Mouse (Mus musculus) kidney, embryonic 15.5 days (tissue): Measurements from ENCODE around the gene Srl. TPM values are rescaled to one million over a fixed set of nuclear protein-coding genes. Genes with fewer than 3 reads are reported as not detected.
A peak's percentile ranks its signal among the peaks of the same experiment; 100 is the strongest.
"Not testable (repeated sequence)": the region's sequence is repeated elsewhere in the genome, so short reads cannot be mapped to it uniquely, and the experiment has no call there.

Experiments used
- ATAC-seq: fragments of 200-750 bp; cut with Nextera tagmentation; replicated peaks from 2 replicates; pipeline ENCODE4 v1.8.0; 2017; ENCODE audit warnings: moderate TSS enrichment; ENCODE audit not compliant: low FRiP score
- H3K27ac ChIP-seq: fragments of 300-500 bp; sonication (generic); 2 replicates; pipeline ENCODE4 v1.5.1; 2015; ENCODE audit warnings: mild to moderate bottlenecking, inconsistent platforms
- H3K27me3 ChIP-seq: fragments of 300-500 bp; sonication (generic); 2 replicates; pipeline ENCODE4 v1.6.1; 2015; ENCODE audit warnings: inconsistent platforms
- H3K36me3 ChIP-seq: fragments of 300-500 bp; sonication (generic); 2 replicates; pipeline ENCODE4 v1.6.1; 2015; ENCODE audit warnings: inconsistent platforms
- H3K4me1 ChIP-seq: fragments of 300-500 bp; sonication (generic); 2 replicates; pipeline ENCODE4 v1.6.1; 2015; ENCODE audit warnings: inconsistent platforms
- H3K4me2 ChIP-seq: fragments of 300-500 bp; sonication (generic); 2 replicates; pipeline ENCODE4 v1.6.1; 2015; ENCODE audit warnings: moderate library complexity, mild to moderate bottlenecking, inconsistent platforms
- H3K4me3 ChIP-seq: fragments of 300-500 bp; sonication (generic); replicated peaks from 2 replicates; pipeline ENCODE4 v1.5.1; 2015; ENCODE audit warnings: mild to moderate bottlenecking, inconsistent platforms
- H3K9ac ChIP-seq: fragments of 300-500 bp; sonication (generic); 2 replicates; pipeline ENCODE4 v1.6.1; 2015; ENCODE audit warnings: mild to moderate bottlenecking, inconsistent platforms
- H3K9me3 ChIP-seq: fragments of 300-500 bp; sonication (generic); replicated peaks from 2 replicates; pipeline ENCODE4 v1.6.1; 2016; ENCODE audit warnings: inconsistent platforms
- whole genome bisulfite sequencing: fragments of 180-500 bp; shearing (Covaris S2); methylation state at CpG from one replicate; pipeline ENCODE4 v1.1.7; 2015; ENCODE audit warnings: mixed read lengths; 5-methylcytosine and 5-hydroxymethylcytosine counted together
- polyA plus RNA-seq: library from polyadenylated mRNA; unstranded; fragments of >200 nt; fragmentation: Nextera tagmentation; extraction: Ambion mirVana; gene quantifications from 2 replicates; pipeline ENCODE4 v1.2.1, GENCODE M21; 2015

Srl gene
- 19.2 and 23.8 TPM in 2 replicates for polyA plus RNA-seq

DNA sequence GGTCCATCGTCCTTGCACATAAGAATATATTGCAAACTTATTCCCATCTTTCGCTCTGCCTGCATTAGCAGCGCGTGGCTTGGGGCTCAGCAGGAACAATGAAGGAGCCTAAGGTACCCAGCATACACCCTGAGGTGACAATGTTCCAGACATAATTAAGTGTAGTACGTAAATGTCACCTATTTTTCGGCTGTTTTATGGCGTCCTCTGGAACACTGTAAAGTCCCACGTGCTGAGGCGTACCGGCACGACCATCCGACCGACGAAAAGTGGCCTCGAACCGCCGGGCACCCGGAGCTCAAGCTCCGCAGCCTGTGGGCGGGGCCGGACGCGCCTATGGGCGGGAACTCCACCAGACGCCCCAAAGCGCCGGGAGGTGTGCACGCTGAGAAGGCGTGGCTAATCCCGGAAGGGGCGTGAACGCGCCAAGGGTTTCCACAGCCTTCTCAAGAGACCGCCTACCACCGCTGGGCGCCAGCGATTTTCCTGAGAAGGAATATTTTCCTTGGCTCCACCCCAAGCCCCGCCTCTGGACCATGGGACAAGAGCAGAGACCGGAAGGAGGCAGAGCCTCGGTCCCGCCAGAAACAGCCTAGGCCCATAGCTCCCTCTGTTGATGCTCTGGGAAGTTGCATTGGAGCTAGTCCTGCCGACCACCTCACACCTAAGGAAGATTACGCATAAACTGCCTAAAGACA lies at the start of gene Srl:
Gene Srl, minus strand, starts transcription at position 316 of the 698 bp plus-strand sequence.
- Histone ChIP-seq H3K4me1 (peaks cover 12% of the 10 kb centered on the region; the same call in 1 of the 2 replicates), H3K36me3 (peaks cover 24% of the 10 kb centered on the region), H3K4me2 (peak within 1 kb of the TSS; percentile 64), H3K27me3 (no peaks in the 10 kb centered on the region), H3K9me3 (no peaks in the 10 kb centered on the region; the same call in 1 of the 2 replicates), H3K27ac (peak within 1 kb of the TSS; percentile 55), H3K4me3 (peak within 1 kb of the TSS; percentile 51), H3K9ac (peak within 1 kb of the TSS; percentile 41)
- WGBS: under 1% methylated on average over 43 of the region's 43 CpGs
- ATAC-seq: peak; percentile 97

DNA sequence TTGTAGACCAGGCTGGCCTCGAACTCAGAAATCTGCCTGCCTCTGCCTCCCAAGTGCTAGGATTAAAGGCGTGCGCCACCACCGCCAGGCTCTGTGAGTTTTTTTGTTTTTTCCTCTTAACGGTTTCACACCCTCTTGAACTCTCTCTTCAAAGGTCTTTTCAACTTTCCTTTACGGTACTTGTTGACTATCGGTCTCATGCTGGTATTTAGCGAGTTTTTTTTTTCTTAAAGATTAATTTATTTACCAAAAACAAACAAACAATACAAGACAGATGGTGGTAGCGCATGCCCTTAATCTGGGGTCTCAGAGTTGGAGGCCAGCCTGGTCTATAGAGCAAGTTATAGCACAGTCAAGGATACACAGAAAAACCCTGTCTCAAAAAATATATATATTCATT lies 48.6 kb upstream of the Srl start:
- Histone ChIP-seq H3K4me1 (peaks cover 49% of the 10 kb centered on the region), H3K9ac (no peak overlapping the region), H3K4me3 (no peak overlapping the region), H3K36me3 (peaks cover 18% of the 10 kb centered on the region), H3K27ac (no peak overlapping the region), H3K9me3 (no peaks in the 10 kb centered on the region), H3K27me3 (no peaks in the 10 kb centered on the region), H3K4me2 (no peak overlapping the region)
- ATAC-seq: no peak
- WGBS: 94% methylated on average over 9 of the region's 9 CpGs

DNA sequence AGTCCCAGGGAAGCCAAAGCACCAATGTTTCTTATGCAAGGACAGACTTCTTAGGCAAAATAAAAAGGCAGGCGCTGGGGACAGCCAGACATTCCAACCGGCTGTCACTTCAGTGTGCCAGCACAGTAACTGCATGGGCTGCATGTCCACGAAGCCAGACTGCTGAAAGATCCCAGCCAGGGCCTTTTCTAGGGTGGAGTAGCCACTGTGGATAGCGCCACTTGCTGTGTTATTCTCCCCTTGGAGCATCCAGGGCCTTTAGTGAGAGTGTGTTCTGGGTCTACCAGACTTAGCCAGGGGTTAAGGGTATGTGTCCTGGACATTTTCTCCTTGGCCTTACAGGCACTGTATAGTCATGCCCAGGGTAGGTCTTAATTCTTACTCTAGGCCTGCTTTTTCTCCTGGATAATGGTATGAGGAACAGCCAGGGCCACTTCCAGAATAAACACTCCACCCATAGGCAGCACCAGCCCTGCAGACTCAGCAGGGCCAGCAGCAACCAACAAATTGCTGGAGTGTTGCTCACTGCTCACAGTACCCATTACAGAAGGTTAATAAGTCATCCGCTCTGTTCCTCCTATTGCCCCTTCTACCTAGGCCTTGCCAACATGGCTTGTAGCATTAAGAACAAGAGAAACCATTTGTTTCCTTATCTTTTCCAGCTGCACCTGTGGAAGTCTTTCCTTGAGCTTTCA lies 46.0 kb upstream of the Srl start:
- Histone ChIP-seq H3K9me3 (no peaks in the 10 kb centered on the region), H3K4me1 (peaks cover 38% of the 10 kb centered on the region), H3K9ac (peak overlapping the region; percentile 5; the same call in 1 of the 2 replicates), H3K4me3 (peak overlapping the region; percentile 46; the same call in 1 of the 2 replicates), H3K27ac (peak overlapping the region; percentile 89), H3K36me3 (peaks cover 18% of the 10 kb centered on the region), H3K27me3 (no peaks in the 10 kb centered on the region), H3K4me2 (peak overlapping the region; percentile 70)
- ATAC-seq: 0 out of 2 replicates have a peak, but pooled peaks have one; percentile 13
- WGBS: 54% methylated on average over 5 of the region's 5 CpGs

- H3K27ac ChIP-seq: peak overlapping the region; percentile 89
- H3K9ac ChIP-seq: peak overlapping the region; percentile 50
- H3K4me1 ChIP-seq: peaks cover 28% of the 10 kb centered on the region
- peak; percentile 98 for ATAC-seq
- WGBS: under 1% methylated on average over 43 of the region's 43 CpGs
- H3K4me2 ChIP-seq: peak overlapping the region; percentile 70
- no peaks in the 10 kb centered on the region for H3K9me3 ChIP-seq
- H3K36me3 ChIP-seq: peaks cover 18% of the 10 kb centered on the region
- no peaks in the 10 kb centered on the region for H3K27me3 ChIP-seq
- H3K4me3 ChIP-seq: peak overlapping the region; percentile 46
These were observed 45.0 kb upstream of the Srl start for GRCm38 (mm10) chr16:4586531-4587123.

DNA sequence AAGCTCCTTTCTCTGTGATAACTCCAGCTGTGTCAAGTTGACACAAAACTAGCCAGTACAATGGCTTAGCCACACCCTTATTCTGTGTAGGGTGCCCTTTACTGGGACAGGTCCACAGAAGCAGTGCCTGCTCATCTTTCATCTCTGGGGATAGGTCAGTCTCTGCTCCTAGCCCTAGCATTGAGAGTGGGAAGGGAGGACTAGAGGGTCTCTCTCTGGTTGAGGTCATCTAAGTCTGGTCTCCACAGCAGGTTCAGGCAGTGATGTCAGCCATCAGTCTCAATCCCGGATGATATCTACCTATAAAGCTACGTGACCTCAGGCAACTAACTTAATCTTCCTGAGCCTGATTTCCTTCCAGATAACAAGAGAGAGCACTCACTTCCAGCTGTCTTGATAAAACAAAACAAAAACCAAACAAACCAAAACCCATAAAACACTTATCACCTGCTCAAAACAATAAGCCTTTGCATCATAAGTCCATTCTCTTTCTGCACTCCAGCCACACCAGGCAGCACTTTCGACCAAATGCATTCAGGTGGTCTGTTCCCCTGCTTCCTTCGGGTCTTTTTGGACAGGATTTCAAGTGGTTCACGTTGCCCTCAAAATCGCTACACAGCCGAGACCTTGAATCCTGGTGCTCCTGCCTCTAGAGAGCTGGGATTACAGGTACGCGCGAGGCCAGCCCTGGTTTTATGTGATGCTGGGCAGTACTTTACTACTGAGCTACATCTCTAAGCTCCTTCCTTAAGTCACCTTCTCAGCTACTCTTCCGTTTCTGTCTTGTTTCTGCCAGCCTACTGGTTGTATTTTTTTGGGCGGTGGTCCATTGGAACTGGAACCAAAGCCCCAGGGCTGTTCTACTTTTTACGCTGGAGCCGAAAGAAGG lies 44.3 kb upstream of the Srl start:
- Histone ChIP-seq H3K4me3 (peak overlapping the region; percentile 46), H3K9ac (peak overlapping the region; percentile 50), H3K4me1 (peaks cover 27% of the 10 kb centered on the region), H3K9me3 (no peaks in the 10 kb centered on the region), H3K4me2 (peak overlapping the region; percentile 70), H3K27me3 (no peaks in the 10 kb centered on the region), H3K27ac (peak overlapping the region; percentile 89), H3K36me3 (peaks cover 16% of the 10 kb centered on the region)
- 5% methylated on average over 14 of the region's 14 CpGs for WGBS
- peak; percentile 50 for ATAC-seq

DNA sequence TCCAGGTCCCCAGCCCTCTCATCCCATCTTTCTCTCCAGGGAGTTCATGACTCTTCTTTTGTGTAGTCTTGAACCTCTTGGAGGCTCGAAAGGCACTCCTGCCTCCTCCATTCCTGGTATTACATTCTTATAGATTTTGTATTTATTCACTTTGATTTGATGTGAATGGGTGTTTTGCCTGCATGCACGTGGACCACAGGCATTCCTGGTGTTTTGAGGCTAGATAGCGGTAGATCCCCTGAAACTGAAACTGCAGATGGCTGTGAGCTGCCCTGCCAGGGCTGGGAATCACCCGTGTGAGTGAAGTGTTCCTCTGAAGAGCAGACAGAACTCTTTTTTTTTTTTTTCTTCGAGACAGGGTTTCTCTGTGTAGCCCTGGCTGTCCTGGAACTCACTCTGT lies 42.8 kb upstream of the Srl start:
- WGBS: 82% methylated on average over 5 of the region's 5 CpGs
- H3K9ac ChIP-seq: no peak overlapping the region
- H3K4me1 ChIP-seq: peaks cover 27% of the 10 kb centered on the region
- ATAC-seq: no peak
- H3K27me3 ChIP-seq: no peaks in the 10 kb centered on the region
- no peaks in the 10 kb centered on the region for H3K9me3 ChIP-seq
- H3K27ac ChIP-seq: no peak overlapping the region
- peaks cover 2% of the 10 kb centered on the region; the same call in 1 of the 2 replicates for H3K36me3 ChIP-seq
- no peak overlapping the region for H3K4me2 ChIP-seq
- H3K4me3 ChIP-seq: no peak overlapping the region

DNA sequence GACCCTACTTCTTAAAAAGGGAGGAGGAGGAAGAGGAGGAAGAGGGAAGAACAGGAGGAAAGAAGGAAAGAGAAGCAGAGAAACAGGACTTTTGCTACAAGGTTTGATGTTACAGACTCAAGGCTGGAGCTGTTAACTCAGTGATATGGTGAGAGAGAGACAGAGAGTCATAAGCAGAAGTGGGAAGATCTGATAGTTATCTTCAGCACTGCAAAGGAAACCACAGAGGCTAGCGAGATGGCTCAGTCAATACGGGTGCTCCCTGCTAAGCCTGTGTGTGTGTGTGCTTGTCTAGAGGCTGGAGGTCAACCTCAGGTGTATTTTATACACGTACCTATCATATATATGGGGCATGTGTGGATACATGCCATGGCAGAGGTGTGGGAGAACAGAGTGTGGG lies 42.2 kb upstream of the Srl start:
- no peaks in the 10 kb centered on the region for H3K27me3 ChIP-seq
- no peak for ATAC-seq
- no peak overlapping the region for H3K4me2 ChIP-seq
- H3K9ac ChIP-seq: no peak overlapping the region
- H3K4me3 ChIP-seq: no peak overlapping the region
- no peaks in the 10 kb centered on the region for H3K36me3 ChIP-seq
- H3K4me1 ChIP-seq: peaks cover 29% of the 10 kb centered on the region
- H3K27ac ChIP-seq: no peak overlapping the region
- H3K9me3 ChIP-seq: no peaks in the 10 kb centered on the region
- WGBS: 76% methylated on average over 3 of the region's 3 CpGs

GRCm38 (mm10) chr16:4581179-4581578 lies 39.6 kb upstream of the Srl start:
- H3K4me2 ChIP-seq, H3K4me3 ChIP-seq, H3K36me3 ChIP-seq, H3K9me3 ChIP-seq, ATAC-seq, H3K9ac ChIP-seq, H3K27ac ChIP-seq, H3K27me3 ChIP-seq: not testable (repeated sequence)
- WGBS: 86% methylated on average over 4 of the region's 4 CpGs
- peaks cover 13% of the 10 kb centered on the region for H3K4me1 ChIP-seq

GRCm38 (mm10) chr16:4578630-4579029 lies 37.0 kb upstream of the Srl start:
- WGBS: 51% methylated on average over 7 of the region's 7 CpGs
- no peak overlapping the region for H3K4me3 ChIP-seq
- no peaks in the 10 kb centered on the region for H3K27me3 ChIP-seq
- H3K4me1 ChIP-seq: 0 out of 2 replicates have a peak, but pooled peaks cover 6% of the 10 kb centered on the region
- H3K9ac ChIP-seq: no peak overlapping the region
- no peak overlapping the region for H3K27ac ChIP-seq
- ATAC-seq: no peak
- no peaks in the 10 kb centered on the region for H3K36me3 ChIP-seq
- H3K4me2 ChIP-seq: no peak overlapping the region
- no peaks in the 10 kb centered on the region for H3K9me3 ChIP-seq

GRCm38 (mm10) chr16:4576873-4577272 lies 35.3 kb upstream of the Srl start:
- H3K4me1 ChIP-seq: 0 out of 2 replicates have a peak, but pooled peaks cover 6% of the 10 kb centered on the region
- ATAC-seq: no peak
- H3K9ac ChIP-seq: no peak overlapping the region
- H3K27ac ChIP-seq: no peak overlapping the region
- H3K9me3 ChIP-seq: no peaks in the 10 kb centered on the region
- no peak overlapping the region for H3K4me2 ChIP-seq
- H3K4me3 ChIP-seq: no peak overlapping the region
- H3K27me3 ChIP-seq: no peaks in the 10 kb centered on the region
- no peaks in the 10 kb centered on the region for H3K36me3 ChIP-seq
- 52% methylated on average over 2 of the region's 2 CpGs for WGBS

- H3K4me3 ChIP-seq: no peak overlapping the region
- H3K4me1 ChIP-seq: peaks cover 10% of the 10 kb centered on the region
- H3K9ac ChIP-seq: no peak overlapping the region
- no peak for ATAC-seq
- 50% methylated on average over 2 of the region's 2 CpGs for WGBS
- no peaks in the 10 kb centered on the region for H3K36me3 ChIP-seq
- no peak overlapping the region for H3K4me2 ChIP-seq
- no peaks in the 10 kb centered on the region for H3K27me3 ChIP-seq
- no peaks in the 10 kb centered on the region for H3K9me3 ChIP-seq
- peak overlapping the region; percentile 54; the same call in 1 of the 2 replicates for H3K27ac ChIP-seq
These were observed 34.4 kb upstream of the Srl start for GRCm38 (mm10) chr16:4576038-4576437.
